Mouse (Mus musculus) ES-E14 (cell line): ENCODE results near the gene Cbr4.

Source experiments
- CHD2 ChIP-seq: IDR thresholded peaks from 2 replicates; pipeline ENCODE4 v1.6.1; 2014; ENCODE audit warnings: mild to moderate bottlenecking, low read depth, low read length, inconsistent platforms
- HCFC1 ChIP-seq: IDR thresholded peaks from 2 replicates; pipeline ENCODE4 v1.6.1; 2012; ENCODE audit warnings: low read length, inconsistent platforms, borderline replicate concordance; ENCODE audit not compliant: insufficient read depth
- ZNF384 ChIP-seq: IDR thresholded peaks from 2 replicates; pipeline ENCODE4 v1.6.1; 2012; ENCODE audit warnings: low read depth, low read length, inconsistent platforms

GRCm38 (mm10) chr8:61515110-61515930, 27.8 kb downstream of the Cbr4 start:
- TF ChIP-seq CHD2, result no peak
- TF ChIP-seq HCFC1, result no peak
- TF ChIP-seq ZNF384, result no peak
